Mouse (Mus musculus): ENCODE data around the gene Edil3. TPM values are rescaled to one million over a fixed set of nuclear protein-coding genes. Genes with fewer than 3 reads are reported as not detected.

The Edil3 gene
- polyA plus RNA-seq, 1 experiment: not detected

- TF ChIP-seq TAL1 (IDR thresholded peaks at IDR 0.05; ENCODE audit: low read length) (no peak), GATA1 (IDR thresholded peaks at IDR 0.05; ENCODE audit: low read length) (no peak)
- Histone ChIP-seq H3K4me1 (ENCODE audit: control insufficient read depth) (no peaks in the 10 kb centered on the region), H3K36me3 (ENCODE audit: control insufficient read depth) (no peaks in the 10 kb centered on the region), H3K4me3 (replicated peaks) (no peak overlapping the region), H3K9me3 (ENCODE audit: control insufficient read depth, low read length) (no peaks in the 10 kb centered on the region), H3K27me3 (ENCODE audit: control insufficient read depth) (no peaks in the 10 kb centered on the region)
Measured at GRCm38 (mm10) chr13:89286696-89287305, 465.5 kb downstream of the Edil3 start.

GRCm38 (mm10) chr13:89288201-89288600, 466.9 kb downstream of the Edil3 start:
- H3K36me3 ChIP-seq (ENCODE audit: control insufficient read depth): no peaks in the 10 kb centered on the region
- no peaks in the 10 kb centered on the region for H3K9me3 ChIP-seq (ENCODE audit: control insufficient read depth, low read length)
- no peaks in the 10 kb centered on the region for H3K27me3 ChIP-seq (ENCODE audit: control insufficient read depth)
- H3K4me3 ChIP-seq (replicated peaks): no peak overlapping the region
- TF ChIP-seq TAL1 (IDR thresholded peaks at IDR 0.05; ENCODE audit: low read length) (no peak), GATA1 (IDR thresholded peaks at IDR 0.05; ENCODE audit: low read length) (no peak)
- H3K4me1 ChIP-seq (ENCODE audit: control insufficient read depth): no peaks in the 10 kb centered on the region

GRCm38 (mm10) chr13:89321155-89321554, 499.9 kb downstream of the Edil3 start:
- TF ChIP-seq TAL1 (IDR thresholded peaks at IDR 0.05; ENCODE audit: low read length) (no peak), GATA1 (IDR thresholded peaks at IDR 0.05; ENCODE audit: low read length) (no peak)
- H3K4me1 ChIP-seq (ENCODE audit: control insufficient read depth): no peaks in the 10 kb centered on the region
- no peak overlapping the region for H3K4me3 ChIP-seq (replicated peaks)
- no peaks in the 10 kb centered on the region for H3K36me3 ChIP-seq (ENCODE audit: control insufficient read depth)
- no peaks in the 10 kb centered on the region for H3K9me3 ChIP-seq (ENCODE audit: control insufficient read depth, low read length)
- no peaks in the 10 kb centered on the region for H3K27me3 ChIP-seq (ENCODE audit: control insufficient read depth)

GRCm38 (mm10) chr13:89324282-89324681, 503.0 kb downstream of the Edil3 start:
- no peaks in the 10 kb centered on the region for H3K36me3 ChIP-seq (ENCODE audit: control insufficient read depth)
- H3K9me3 ChIP-seq (ENCODE audit: control insufficient read depth, low read length): no peaks in the 10 kb centered on the region
- H3K4me3 ChIP-seq (replicated peaks): no peak overlapping the region
- TF ChIP-seq TAL1 (IDR thresholded peaks at IDR 0.05; ENCODE audit: low read length): no peak
- no peak for TF ChIP-seq GATA1 (IDR thresholded peaks at IDR 0.05; ENCODE audit: low read length)
- no peaks in the 10 kb centered on the region for H3K4me1 ChIP-seq (ENCODE audit: control insufficient read depth)
- H3K27me3 ChIP-seq (ENCODE audit: control insufficient read depth): no peaks in the 10 kb centered on the region

GRCm38 (mm10) chr13:89334494-89334893, 513.2 kb downstream of the Edil3 start:
- Histone ChIP-seq H3K27me3 (ENCODE audit: control insufficient read depth) (no peaks in the 10 kb centered on the region), H3K9me3 (ENCODE audit: control insufficient read depth, low read length) (no peaks in the 10 kb centered on the region), H3K4me3 (replicated peaks) (no peak overlapping the region), H3K36me3 (ENCODE audit: control insufficient read depth) (no peaks in the 10 kb centered on the region), H3K4me1 (ENCODE audit: control insufficient read depth) (no peaks in the 10 kb centered on the region)
- TF ChIP-seq TAL1 (IDR thresholded peaks at IDR 0.05; ENCODE audit: low read length) (no peak), GATA1 (IDR thresholded peaks at IDR 0.05; ENCODE audit: low read length) (no peak)

GRCm38 (mm10) chr13:89335908-89336579, 514.8 kb downstream of the Edil3 start:
- no peaks in the 10 kb centered on the region for H3K4me1 ChIP-seq (ENCODE audit: control insufficient read depth)
- TF ChIP-seq TAL1 (IDR thresholded peaks at IDR 0.05; ENCODE audit: low read length) (no peak), GATA1 (IDR thresholded peaks at IDR 0.05; ENCODE audit: low read length) (no peak)
- H3K27me3 ChIP-seq (ENCODE audit: control insufficient read depth): no peaks in the 10 kb centered on the region
- H3K4me3 ChIP-seq (replicated peaks): no peak overlapping the region
- no peaks in the 10 kb centered on the region for H3K9me3 ChIP-seq (ENCODE audit: control insufficient read depth, low read length)
- no peaks in the 10 kb centered on the region for H3K36me3 ChIP-seq (ENCODE audit: control insufficient read depth)

- Histone ChIP-seq H3K27me3 (ENCODE audit: control insufficient read depth) (no peaks in the 10 kb centered on the region), H3K36me3 (ENCODE audit: control insufficient read depth) (no peaks in the 10 kb centered on the region), H3K4me1 (ENCODE audit: control insufficient read depth) (no peaks in the 10 kb centered on the region), H3K4me3 (replicated peaks) (no peak overlapping the region), H3K9me3 (ENCODE audit: control insufficient read depth, low read length) (no peaks in the 10 kb centered on the region)
- TF ChIP-seq GATA1 (IDR thresholded peaks at IDR 0.05; ENCODE audit: low read length): no peak
- no peak for TF ChIP-seq TAL1 (IDR thresholded peaks at IDR 0.05; ENCODE audit: low read length)
Measured at GRCm38 (mm10) chr13:89339055-89339454, 517.8 kb downstream of the Edil3 start.

- no peak overlapping the region for H3K4me3 ChIP-seq (replicated peaks)
- TF ChIP-seq GATA1 (IDR thresholded peaks at IDR 0.05; ENCODE audit: low read length) (no peak), TAL1 (IDR thresholded peaks at IDR 0.05; ENCODE audit: low read length) (no peak)
- no peaks in the 10 kb centered on the region for H3K36me3 ChIP-seq (ENCODE audit: control insufficient read depth)
- no peaks in the 10 kb centered on the region for H3K4me1 ChIP-seq (ENCODE audit: control insufficient read depth)
- H3K27me3 ChIP-seq (ENCODE audit: control insufficient read depth): no peaks in the 10 kb centered on the region
- H3K9me3 ChIP-seq (ENCODE audit: control insufficient read depth, low read length): no peaks in the 10 kb centered on the region
Measured at GRCm38 (mm10) chr13:89339776-89340175, 518.5 kb downstream of the Edil3 start.

GRCm38 (mm10) chr13:89355234-89355633, 534.0 kb downstream of the Edil3 start:
- Histone ChIP-seq H3K27me3 (ENCODE audit: control insufficient read depth) (no peaks in the 10 kb centered on the region), H3K36me3 (ENCODE audit: control insufficient read depth) (no peaks in the 10 kb centered on the region), H3K9me3 (ENCODE audit: control insufficient read depth, low read length) (no peaks in the 10 kb centered on the region), H3K4me3 (replicated peaks) (no peak overlapping the region), H3K4me1 (ENCODE audit: control insufficient read depth) (no peaks in the 10 kb centered on the region)
- TF ChIP-seq TAL1 (IDR thresholded peaks at IDR 0.05; ENCODE audit: low read length): no peak
- TF ChIP-seq GATA1 (IDR thresholded peaks at IDR 0.05; ENCODE audit: low read length): no peak

Measured in erythroblast, embryonic 14.5 days (primary cell).